Mouse (Mus musculus): ENCODE results near the gene Ffar3. TPM values are rescaled to one million over a fixed set of nuclear protein-coding genes. Genes with fewer than 3 reads are reported as not detected.

Gene Ffar3
- polyA plus RNA-seq, 1 experiment = 0.13 TPM

GRCm38 (mm10) chr7:30824306-30824705 is 31.7 kb downstream of the Ffar3 start:
- Histone ChIP-seq H3K36me3 (ENCODE audit: control insufficient read depth, insufficient read depth, low read length) (no peaks in the 10 kb centered on the region), H3K4me3 (ENCODE audit: control insufficient read depth, insufficient read depth, low read length) (no peak overlapping the region), H3K4me1 (replicated peaks; ENCODE audit: control insufficient read depth, insufficient read depth, low read length) (peaks cover 17% of the 10 kb centered on the region), H3K27me3 (ENCODE audit: control insufficient read depth, insufficient read depth, low read length) (no peaks in the 10 kb centered on the region), H3K27ac (ENCODE audit: control insufficient read depth, insufficient read depth, low read length) (no peak overlapping the region)
- no peak for TF ChIP-seq CTCF (IDR thresholded peaks at IDR 0.05; ENCODE audit: borderline replicate concordance, control insufficient read depth, extremely low read depth, insufficient read depth, low read length, poor library complexity)
- TF ChIP-seq POLR2A (IDR thresholded peaks at IDR 0.05; ENCODE audit: control insufficient read depth, extremely low read depth, insufficient read depth, low read length, poor library complexity) = no peak
- no peak for DNase-seq
- whole genome bisulfite sequencing = 97% methylated on average over 3 of the region's 3 CpGs

DNA sequence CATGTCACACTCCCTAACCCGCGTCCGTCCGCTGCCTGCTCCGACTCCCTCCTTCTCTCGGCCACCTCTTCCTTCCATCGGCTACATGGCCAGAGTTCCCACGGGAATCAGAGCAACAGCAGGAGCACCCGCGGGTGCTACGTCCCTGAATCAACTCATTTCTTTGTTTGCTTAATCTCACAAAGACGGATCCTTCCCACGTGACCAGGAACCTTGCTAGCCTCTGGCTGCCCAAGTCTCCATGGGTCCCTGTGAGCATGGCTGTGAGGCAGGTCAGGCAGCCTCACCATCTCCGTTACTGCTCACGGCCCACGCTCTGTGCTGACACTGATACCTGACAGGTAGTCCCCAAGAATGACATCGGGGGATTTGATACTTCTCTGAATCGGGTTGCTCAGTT is 32.3 kb downstream of the Ffar3 start, which contains the start of gene Ffar2:
Gene Ffar2 (minus strand): TSS at position 101 of the 400 bp plus-strand sequence.
- Histone ChIP-seq H3K4me1 (replicated peaks; ENCODE audit: control insufficient read depth, insufficient read depth, low read length) (peaks cover 17% of the 10 kb centered on the region), H3K4me3 (ENCODE audit: control insufficient read depth, insufficient read depth, low read length) (no peak within 1 kb of the TSS), H3K27ac (ENCODE audit: control insufficient read depth, insufficient read depth, low read length) (no peak within 1 kb of the TSS), H3K36me3 (ENCODE audit: control insufficient read depth, insufficient read depth, low read length) (no peaks in the 10 kb centered on the region), H3K27me3 (ENCODE audit: control insufficient read depth, insufficient read depth, low read length) (no peaks in the 10 kb centered on the region)
- no peak for DNase-seq
- WGBS = 98% methylated on average over 18 of the region's 18 CpGs
- TF ChIP-seq CTCF (IDR thresholded peaks at IDR 0.05; ENCODE audit: borderline replicate concordance, control insufficient read depth, extremely low read depth, insufficient read depth, low read length, poor library complexity) (no peak), POLR2A (IDR thresholded peaks at IDR 0.05; ENCODE audit: control insufficient read depth, extremely low read depth, insufficient read depth, low read length, poor library complexity) (no peak)

DNA sequence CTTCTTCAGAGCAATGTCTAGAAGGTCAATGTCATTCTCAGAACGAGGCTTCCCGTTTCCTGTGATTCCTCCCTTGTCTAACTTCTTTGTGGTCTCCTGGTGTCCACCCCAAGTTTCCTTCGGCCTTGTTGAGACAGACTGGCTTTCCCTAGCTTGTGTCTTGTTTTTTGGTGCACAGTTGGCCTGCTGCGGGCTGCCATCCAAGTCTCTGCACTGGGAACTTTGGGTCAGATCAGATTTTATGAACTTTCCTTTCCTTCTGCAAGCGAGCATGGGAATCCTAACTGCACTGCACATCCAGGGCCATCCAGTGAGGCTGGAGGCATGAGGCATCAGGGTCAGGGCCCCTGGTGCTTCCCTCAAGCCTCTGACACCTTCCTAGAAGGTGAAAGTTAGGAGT is 34.4 kb downstream of the Ffar3 start:
- no peak overlapping the region for H3K27ac ChIP-seq (ENCODE audit: control insufficient read depth, insufficient read depth, low read length)
- WGBS = 33% methylated on average over 5 of the region's 5 CpGs
- peaks cover 17% of the 10 kb centered on the region for H3K4me1 ChIP-seq (replicated peaks; ENCODE audit: control insufficient read depth, insufficient read depth, low read length)
- no peaks in the 10 kb centered on the region for H3K27me3 ChIP-seq (ENCODE audit: control insufficient read depth, insufficient read depth, low read length)
- TF ChIP-seq POLR2A (IDR thresholded peaks at IDR 0.05; ENCODE audit: control insufficient read depth, extremely low read depth, insufficient read depth, low read length, poor library complexity) (no peak), CTCF (IDR thresholded peaks at IDR 0.05; ENCODE audit: borderline replicate concordance, control insufficient read depth, extremely low read depth, insufficient read depth, low read length, poor library complexity) (no peak)
- no peak for DNase-seq
- no peaks in the 10 kb centered on the region for H3K36me3 ChIP-seq (ENCODE audit: control insufficient read depth, insufficient read depth, low read length)
- H3K4me3 ChIP-seq (ENCODE audit: control insufficient read depth, insufficient read depth, low read length) = no peak overlapping the region

DNA sequence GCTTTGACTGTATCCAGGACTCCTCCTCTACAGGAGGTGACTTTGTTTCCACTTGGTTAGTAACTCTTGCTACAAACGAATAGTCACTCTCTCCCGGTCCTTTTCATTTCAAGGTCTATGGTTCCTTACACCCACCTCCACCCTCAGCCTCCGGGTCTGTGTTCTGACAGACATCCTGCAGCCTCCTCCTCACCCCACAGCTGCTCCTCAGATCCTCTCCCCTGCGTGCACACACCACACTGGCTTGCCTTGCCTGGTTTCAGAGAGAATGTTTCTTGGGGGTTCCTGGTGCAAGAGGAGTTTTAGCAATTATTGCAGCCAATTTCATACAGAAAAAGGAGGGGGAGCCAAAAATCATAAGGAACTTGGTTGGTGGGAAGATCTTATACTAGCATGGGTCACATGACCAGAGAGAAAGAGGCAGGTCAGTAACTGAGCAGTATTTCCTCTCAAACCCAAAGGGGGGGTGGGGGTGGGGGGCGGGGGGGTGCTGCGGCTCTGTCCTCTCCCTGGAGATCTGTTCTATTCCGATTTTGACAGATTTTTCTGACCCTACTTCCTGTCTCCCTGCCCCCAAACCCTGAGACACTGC is 35.0 kb downstream of the Ffar3 start:
- H3K4me1 ChIP-seq (replicated peaks; ENCODE audit: control insufficient read depth, insufficient read depth, low read length) = peaks cover 17% of the 10 kb centered on the region
- 3% methylated on average over 7 of the region's 7 CpGs for WGBS
- H3K27ac ChIP-seq (ENCODE audit: control insufficient read depth, insufficient read depth, low read length) = no peak overlapping the region
- TF ChIP-seq CTCF (IDR thresholded peaks at IDR 0.05; ENCODE audit: borderline replicate concordance, control insufficient read depth, extremely low read depth, insufficient read depth, low read length, poor library complexity) = no peak
- TF ChIP-seq POLR2A (IDR thresholded peaks at IDR 0.05; ENCODE audit: control insufficient read depth, extremely low read depth, insufficient read depth, low read length, poor library complexity) = no peak
- H3K36me3 ChIP-seq (ENCODE audit: control insufficient read depth, insufficient read depth, low read length) = no peaks in the 10 kb centered on the region
- peak; percentile 21 for DNase-seq
- no peaks in the 10 kb centered on the region for H3K27me3 ChIP-seq (ENCODE audit: control insufficient read depth, insufficient read depth, low read length)
- H3K4me3 ChIP-seq (ENCODE audit: control insufficient read depth, insufficient read depth, low read length) = no peak overlapping the region

- 32% methylated on average over 6 of the region's 6 CpGs for WGBS
- Histone ChIP-seq H3K4me1 (replicated peaks; ENCODE audit: control insufficient read depth, insufficient read depth, low read length) (peaks cover 17% of the 10 kb centered on the region), H3K4me3 (ENCODE audit: control insufficient read depth, insufficient read depth, low read length) (no peak overlapping the region), H3K36me3 (ENCODE audit: control insufficient read depth, insufficient read depth, low read length) (no peaks in the 10 kb centered on the region), H3K27ac (ENCODE audit: control insufficient read depth, insufficient read depth, low read length) (no peak overlapping the region), H3K27me3 (ENCODE audit: control insufficient read depth, insufficient read depth, low read length) (no peaks in the 10 kb centered on the region)
- no peak for DNase-seq
- TF ChIP-seq CTCF (IDR thresholded peaks at IDR 0.05; ENCODE audit: borderline replicate concordance, control insufficient read depth, extremely low read depth, insufficient read depth, low read length, poor library complexity) (no peak), POLR2A (IDR thresholded peaks at IDR 0.05; ENCODE audit: control insufficient read depth, extremely low read depth, insufficient read depth, low read length, poor library complexity) (no peak)
These were observed 35.8 kb downstream of the Ffar3 start for GRCm38 (mm10) chr7:30820131-30820530.

DNA sequence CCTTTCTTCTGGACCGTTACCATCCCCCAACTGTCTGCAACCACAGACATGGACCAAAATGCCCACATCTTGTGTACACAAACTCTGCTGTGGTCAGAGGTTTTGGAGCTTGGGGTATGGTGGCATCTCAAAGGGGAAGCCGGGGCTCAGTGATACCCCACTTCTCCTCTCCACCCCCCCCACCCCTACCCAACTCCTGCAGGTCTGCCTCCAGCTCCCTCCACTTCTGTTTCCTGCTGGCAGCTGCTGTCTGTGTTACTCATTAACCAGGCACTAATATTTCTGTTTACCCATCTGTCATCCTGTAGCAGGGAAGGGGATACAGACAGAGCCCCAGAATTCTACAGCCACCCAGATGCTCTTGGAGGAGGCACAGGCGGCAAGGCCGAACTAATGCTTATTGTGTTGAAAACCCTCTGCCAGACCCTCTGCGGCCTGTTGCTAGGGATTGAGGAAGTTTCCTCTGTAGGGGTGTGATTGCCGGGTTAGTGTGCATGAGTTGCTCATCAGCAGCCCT is 43.6 kb downstream of the Ffar3 start:
- Histone ChIP-seq H3K27me3 (ENCODE audit: control insufficient read depth, insufficient read depth, low read length) (no peaks in the 10 kb centered on the region), H3K36me3 (ENCODE audit: control insufficient read depth, insufficient read depth, low read length) (no peaks in the 10 kb centered on the region), H3K4me3 (ENCODE audit: control insufficient read depth, insufficient read depth, low read length) (no peak overlapping the region), H3K4me1 (replicated peaks; ENCODE audit: control insufficient read depth, insufficient read depth, low read length) (peaks cover 13% of the 10 kb centered on the region), H3K27ac (ENCODE audit: control insufficient read depth, insufficient read depth, low read length) (peak overlapping the region; percentile 25; the same call in 1 of the 2 replicates)
- WGBS = 34% methylated on average over 6 of the region's 6 CpGs
- TF ChIP-seq POLR2A (IDR thresholded peaks at IDR 0.05; ENCODE audit: control insufficient read depth, extremely low read depth, insufficient read depth, low read length, poor library complexity) = no peak
- no peak for TF ChIP-seq CTCF (IDR thresholded peaks at IDR 0.05; ENCODE audit: borderline replicate concordance, control insufficient read depth, extremely low read depth, insufficient read depth, low read length, poor library complexity)
- DNase-seq = no peak
